Mouse (Mus musculus): ENCODE measurements around the gene Scrn2. TPM values are rescaled to one million over a fixed set of nuclear protein-coding genes. Genes with fewer than 3 reads are reported as not detected.

Scrn2 gene
- total and polyA plus RNA-seq, 3 experiments, result 12.6 to 13.0 (median 12.6) TPM

DNA sequence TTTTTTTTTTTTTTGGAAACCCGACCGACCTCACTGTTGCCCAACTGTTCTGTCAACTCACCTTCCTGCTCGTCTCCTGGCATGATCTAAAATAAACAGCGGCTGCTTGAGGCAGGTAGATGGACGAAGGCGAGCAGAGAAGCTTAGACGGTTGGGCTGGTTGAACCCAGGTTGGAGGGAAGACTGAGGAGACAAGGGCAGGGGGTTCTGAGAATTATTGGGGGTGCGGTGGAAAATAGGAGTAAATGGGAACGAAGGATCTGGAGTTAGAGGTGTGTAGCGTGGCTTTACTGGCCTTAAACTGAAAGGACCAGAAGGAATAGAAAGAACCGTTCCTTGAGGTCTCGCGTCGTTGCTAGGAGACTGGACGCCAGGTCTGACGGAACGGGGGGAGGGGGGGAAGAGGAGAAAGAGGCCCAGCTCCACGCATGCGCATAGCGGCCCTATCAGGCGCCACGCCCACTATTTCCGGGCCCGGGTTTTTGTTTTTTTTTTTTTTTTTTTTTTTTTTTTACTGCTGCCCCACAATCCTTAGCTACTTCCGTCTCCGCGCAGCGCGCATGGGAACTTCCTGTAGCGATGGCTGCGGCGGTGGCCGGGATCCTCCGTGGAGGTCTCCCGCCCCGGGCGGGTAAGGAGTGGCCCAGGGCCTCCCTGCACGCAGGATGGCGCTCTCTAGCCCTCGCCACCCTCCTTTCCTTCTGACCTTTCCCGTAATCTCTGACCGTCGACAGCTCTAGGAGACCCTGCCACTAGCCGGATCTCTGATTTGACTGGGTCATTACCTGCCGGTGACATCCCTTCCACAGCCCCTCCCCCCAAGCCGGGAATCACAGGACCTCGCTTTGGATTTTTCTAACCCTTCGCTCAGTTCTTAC lies 11.5 kb downstream of the Scrn2 start, which contains the start of the genes Lrrc46 and Mrpl10:
TSS of gene Lrrc46 (minus strand) at position 386 of the 878 bp plus-strand sequence.
TSS of gene Mrpl10 (plus strand) at position 539 of the 878 bp plus-strand sequence.
- intact Hi-C loops (cut with DNase I), result no loop called here
- Histone ChIP-seq H3K27ac (peak within 1 kb of the TSS; percentile 90), H3K79me2 (replicated peaks; ENCODE audit: control insufficient read depth, insufficient read depth, low read length) (no peaks in the 10 kb centered on the region), H3K4me3 (peak within 1 kb of the TSS; percentile 80), H3K27me3 (ENCODE audit: control insufficient read depth, insufficient read depth, low read length) (no peaks in the 10 kb centered on the region), H3K9ac (ENCODE audit: low read depth, low read length) (peak within 1 kb of the TSS; percentile 81), H3K36me3 (ENCODE audit: control insufficient read depth, insufficient read depth, low read length) (no peaks in the 10 kb centered on the region), H3K4me1 (ENCODE audit: control insufficient read depth, insufficient read depth, low read length) (peaks cover 3% of the 10 kb centered on the region)
- WGBS, result under 1% methylated on average over 48 of the region's 48 CpGs
- TF ChIP-seq EP300 (IDR thresholded peaks at IDR 0.05; ENCODE audit: insufficient read depth, low read depth, low read length) (peak; percentile 60; the same call in 1 of the 2 replicates), CTCF (IDR thresholded peaks at IDR 0.05) (no peak), POLR2A (IDR thresholded peaks at IDR 0.05; ENCODE audit: insufficient read depth, low read depth, low read length) (peak; percentile 80)
- peak; percentile 88 to 89 for DNase-seq

DNA sequence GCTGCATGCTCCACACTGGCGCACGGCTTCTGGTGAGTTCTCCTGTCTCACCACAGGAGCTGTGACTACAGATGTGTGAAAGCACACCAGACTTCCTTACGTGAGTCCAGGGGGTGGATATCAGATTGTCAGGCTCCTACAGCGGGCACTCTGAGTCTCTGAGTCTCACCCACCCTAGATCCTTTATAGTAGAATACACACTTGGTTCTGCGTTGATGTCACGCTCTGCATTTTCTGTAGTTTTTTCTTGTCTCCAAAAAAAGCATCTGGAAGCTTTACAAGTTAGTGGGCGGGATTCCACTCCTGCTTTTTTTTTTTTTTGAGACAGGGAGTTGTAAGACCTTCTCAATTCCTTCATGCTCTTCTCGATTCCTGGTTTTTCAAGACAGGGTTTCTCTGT lies 15.2 kb downstream of the Scrn2 start:
- H3K27ac ChIP-seq, result no peak overlapping the region
- intact Hi-C loops (cut with DNase I), result no loop called here
- TF ChIP-seq CTCF (IDR thresholded peaks at IDR 0.05) (no peak), POLR2A (IDR thresholded peaks at IDR 0.05; ENCODE audit: insufficient read depth, low read depth, low read length) (no peak), EP300 (IDR thresholded peaks at IDR 0.05; ENCODE audit: insufficient read depth, low read depth, low read length) (no peak)
- H3K27me3 ChIP-seq (ENCODE audit: control insufficient read depth, insufficient read depth, low read length), result no peaks in the 10 kb centered on the region
- H3K36me3 ChIP-seq (ENCODE audit: control insufficient read depth, insufficient read depth, low read length), result no peaks in the 10 kb centered on the region
- H3K79me2 ChIP-seq (replicated peaks; ENCODE audit: control insufficient read depth, insufficient read depth, low read length), result no peaks in the 10 kb centered on the region
- 83% methylated on average over 8 of the region's 8 CpGs for WGBS
- no peak overlapping the region for H3K9ac ChIP-seq (ENCODE audit: low read depth, low read length)
- no peak for DNase-seq
- H3K4me1 ChIP-seq (ENCODE audit: control insufficient read depth, insufficient read depth, low read length), result peaks cover 3% of the 10 kb centered on the region
- H3K4me3 ChIP-seq, result no peak overlapping the region

DNA sequence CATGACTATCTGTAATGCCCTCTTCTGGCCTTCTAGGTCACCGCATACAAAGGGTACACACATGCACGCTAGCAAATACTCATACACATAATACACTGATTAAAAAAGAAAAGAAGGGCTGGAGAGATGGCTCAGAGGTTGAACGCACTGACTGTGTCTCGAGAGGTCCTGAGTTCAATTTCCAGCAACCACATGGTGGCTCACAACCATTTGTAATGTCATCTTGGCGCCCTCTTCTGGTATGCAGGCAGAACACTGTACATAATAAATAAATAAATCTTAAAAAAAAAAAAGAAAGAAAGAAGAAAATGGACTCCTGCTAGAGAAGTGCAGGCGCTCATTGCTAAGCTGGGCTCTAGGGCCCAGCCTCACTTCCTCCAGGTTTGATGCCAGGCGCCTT lies 16.1 kb downstream of the Scrn2 start:
- peaks cover 3% of the 10 kb centered on the region for H3K4me1 ChIP-seq (ENCODE audit: control insufficient read depth, insufficient read depth, low read length)
- intact Hi-C loops (cut with DNase I), result no loop called here
- DNase-seq, result no peak
- no peaks in the 10 kb centered on the region for H3K79me2 ChIP-seq (replicated peaks; ENCODE audit: control insufficient read depth, insufficient read depth, low read length)
- no peak overlapping the region for H3K9ac ChIP-seq (ENCODE audit: low read depth, low read length)
- H3K4me3 ChIP-seq, result no peak overlapping the region
- H3K27ac ChIP-seq, result no peak overlapping the region
- TF ChIP-seq CTCF (IDR thresholded peaks at IDR 0.05) (peak; percentile 50), POLR2A (IDR thresholded peaks at IDR 0.05; ENCODE audit: insufficient read depth, low read depth, low read length) (no peak)
- H3K36me3 ChIP-seq (ENCODE audit: control insufficient read depth, insufficient read depth, low read length), result no peaks in the 10 kb centered on the region
- no peaks in the 10 kb centered on the region for H3K27me3 ChIP-seq (ENCODE audit: control insufficient read depth, insufficient read depth, low read length)
- 83% methylated on average over 7 of the region's 7 CpGs for WGBS

DNA sequence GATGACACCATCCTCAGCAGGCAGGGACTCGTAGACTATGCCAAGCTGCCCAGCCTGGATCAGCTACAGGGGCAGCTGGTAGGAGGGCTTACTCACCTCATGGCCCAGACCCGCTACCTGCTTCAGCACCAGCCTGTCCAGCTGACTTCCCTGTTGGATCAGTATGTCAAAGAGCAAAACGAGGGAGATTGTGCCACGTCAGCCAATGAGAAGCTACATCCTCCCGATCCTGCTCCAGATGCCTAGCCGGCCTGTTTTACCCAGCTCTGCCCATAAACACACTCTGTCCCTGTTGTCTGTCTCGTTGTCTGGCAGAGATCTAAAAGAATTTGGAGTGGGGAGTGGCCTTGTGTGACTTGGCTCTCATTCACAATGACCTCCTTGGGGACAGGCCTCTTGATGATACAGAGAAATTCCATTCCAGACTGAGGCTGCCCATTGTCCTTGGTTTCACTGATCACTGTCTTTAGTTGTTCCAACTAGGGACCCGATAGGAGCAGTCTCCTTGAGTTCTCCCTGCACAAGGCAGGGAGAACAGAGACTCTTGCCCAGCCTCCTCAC lies 18.4 kb downstream of the Scrn2 start:
- DNase-seq, result no peak

DNA sequence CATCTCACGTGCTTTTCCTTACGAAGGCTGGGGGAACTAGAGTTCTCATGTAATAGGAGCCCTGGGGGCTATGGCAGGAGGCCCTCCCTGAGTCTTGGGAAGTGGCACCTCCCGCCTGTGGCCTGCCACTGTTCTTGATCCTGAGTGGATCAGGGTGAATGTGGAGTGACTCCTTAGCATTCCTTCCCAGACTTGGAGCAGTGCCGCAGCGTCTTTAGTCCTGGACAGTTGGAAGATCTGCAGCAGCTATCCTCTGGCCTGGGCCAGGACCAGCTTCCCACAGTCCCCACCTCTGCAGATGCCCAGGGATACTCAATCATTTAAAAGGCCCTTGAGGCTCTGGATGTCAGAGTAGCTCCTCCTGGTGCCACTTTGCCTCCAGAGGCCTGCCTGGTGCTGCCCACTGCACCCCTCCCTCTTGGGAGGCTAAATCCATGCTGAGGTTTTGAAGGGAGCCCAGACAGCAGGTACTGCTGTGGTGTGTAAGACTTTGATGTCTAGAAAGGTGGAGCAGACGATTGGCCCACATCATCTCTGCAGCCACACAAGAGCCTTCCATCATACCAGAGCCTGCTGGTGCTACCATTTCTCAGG lies 19.9 kb downstream of the Scrn2 start:
- H3K9ac ChIP-seq (ENCODE audit: low read depth, low read length), result no peak overlapping the region
- intact Hi-C loops (cut with DNase I), result no loop called here
- peaks cover 10% of the 10 kb centered on the region for H3K4me1 ChIP-seq (ENCODE audit: control insufficient read depth, insufficient read depth, low read length)
- no peaks in the 10 kb centered on the region for H3K79me2 ChIP-seq (replicated peaks; ENCODE audit: control insufficient read depth, insufficient read depth, low read length)
- TF ChIP-seq CTCF (IDR thresholded peaks at IDR 0.05) (no peak), EP300 (IDR thresholded peaks at IDR 0.05; ENCODE audit: insufficient read depth, low read depth, low read length) (no peak), POLR2A (IDR thresholded peaks at IDR 0.05; ENCODE audit: insufficient read depth, low read depth, low read length) (no peak)
- no peak overlapping the region for H3K4me3 ChIP-seq
- no peak overlapping the region for H3K27ac ChIP-seq
- no peak for DNase-seq
- 82% methylated on average over 6 of the region's 6 CpGs for WGBS
- H3K36me3 ChIP-seq (ENCODE audit: control insufficient read depth, insufficient read depth, low read length), result no peaks in the 10 kb centered on the region
- no peaks in the 10 kb centered on the region for H3K27me3 ChIP-seq (ENCODE audit: control insufficient read depth, insufficient read depth, low read length)

More for the DNA sequence above, 18.4 kb downstream of the Scrn2 start:
- H3K4me3 ChIP-seq, result no peak overlapping the region
- H3K79me2 ChIP-seq (replicated peaks; ENCODE audit: control insufficient read depth, insufficient read depth, low read length), result no peaks in the 10 kb centered on the region
- peaks cover 10% of the 10 kb centered on the region for H3K4me1 ChIP-seq (ENCODE audit: control insufficient read depth, insufficient read depth, low read length)
- intact Hi-C loops (cut with DNase I), result no loop called here
- H3K9ac ChIP-seq (ENCODE audit: low read depth, low read length), result no peak overlapping the region
- H3K27me3 ChIP-seq (ENCODE audit: control insufficient read depth, insufficient read depth, low read length), result no peaks in the 10 kb centered on the region
- no peaks in the 10 kb centered on the region for H3K36me3 ChIP-seq (ENCODE audit: control insufficient read depth, insufficient read depth, low read length)
- WGBS, result 61% methylated on average over 8 of the region's 8 CpGs
- TF ChIP-seq EP300 (IDR thresholded peaks at IDR 0.05; ENCODE audit: insufficient read depth, low read depth, low read length) (no peak), POLR2A (IDR thresholded peaks at IDR 0.05; ENCODE audit: insufficient read depth, low read depth, low read length) (no peak), CTCF (IDR thresholded peaks at IDR 0.05) (no peak)
- H3K27ac ChIP-seq, result no peak overlapping the region

All from heart, adult 2 months (tissue).